Mouse (Mus musculus): Measurements from ENCODE around the gene Siah2. TPM values are rescaled to one million over a fixed set of nuclear protein-coding genes. Genes with fewer than 3 reads are reported as not detected.

Gene Siah2
- polyA plus RNA-seq, 1 experiment from 2014 or later: 3.7 TPM

DNA sequence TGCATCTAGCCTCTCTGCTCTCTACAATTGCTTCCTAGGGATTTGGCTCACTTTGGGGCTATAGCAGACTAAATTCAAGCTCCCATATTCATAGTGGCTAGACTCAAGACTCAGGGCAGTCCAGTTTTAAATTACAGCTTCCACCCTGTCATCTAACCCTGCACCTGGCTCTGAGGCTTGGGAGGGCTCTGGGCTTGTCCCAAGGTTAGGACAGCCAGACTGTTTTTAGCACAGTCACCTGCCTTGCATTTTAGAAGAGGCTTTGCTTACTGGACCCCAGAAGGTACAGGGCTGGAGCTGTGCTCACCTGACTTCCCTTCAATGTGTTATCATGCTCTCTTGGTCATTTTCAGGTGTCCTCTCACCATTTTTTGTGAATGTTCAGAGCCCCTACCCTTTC lies 32.6 kb upstream of the Siah2 start:
- peaks cover 4% of the 10 kb centered on the region; the same call in 1 of the 2 replicates for H3K4me1 ChIP-seq (replicated peaks; ENCODE audit: control insufficient read depth, insufficient read depth, low read length)
- no peak overlapping the region for H3K9ac ChIP-seq (ENCODE audit: low read length)
- no peak overlapping the region for H3K27ac ChIP-seq (ENCODE audit: low read length)
- no peaks in the 10 kb centered on the region for H3K9me3 ChIP-seq (ENCODE audit: control insufficient read depth, low read length)
- no peaks in the 10 kb centered on the region for H3K36me3 ChIP-seq (ENCODE audit: control insufficient read depth, insufficient read depth, low read length)
- no peak overlapping the region for H3K4me2 ChIP-seq (ENCODE audit: low read depth, low read length)
- H3K27me3 ChIP-seq (ENCODE audit: control insufficient read depth, insufficient read depth, low read depth, low read length): no peaks in the 10 kb centered on the region
- no peak overlapping the region for H3K4me3 ChIP-seq (ENCODE audit: low read length)
- ATAC-seq (ENCODE audit: low read depth): no peak

DNA sequence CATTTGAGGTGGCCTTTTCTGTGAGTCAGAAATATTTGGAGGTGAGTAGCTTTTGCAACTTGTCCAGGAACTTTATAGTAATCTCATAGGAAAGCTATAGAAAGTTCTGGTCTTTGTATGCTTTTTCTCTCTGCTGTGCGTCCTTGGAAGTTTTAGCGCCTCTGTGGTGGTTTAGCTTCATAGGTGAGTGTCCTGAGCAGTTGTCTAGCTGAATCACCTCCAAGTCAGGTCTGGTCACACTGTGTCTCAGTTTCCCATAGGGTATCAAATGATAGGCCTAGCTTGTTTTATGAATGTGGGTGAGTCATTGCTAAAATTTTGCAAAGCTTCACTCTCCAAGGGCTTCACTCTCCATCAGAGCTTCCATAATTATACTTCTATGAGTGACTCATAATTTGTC lies 31.5 kb upstream of the Siah2 start:
- H3K9ac ChIP-seq (ENCODE audit: low read length): no peak overlapping the region
- H3K4me1 ChIP-seq (replicated peaks; ENCODE audit: control insufficient read depth, insufficient read depth, low read length): no peaks in the 10 kb centered on the region
- no peak overlapping the region for H3K4me2 ChIP-seq (ENCODE audit: low read depth, low read length)
- ATAC-seq (ENCODE audit: low read depth): no peak
- 98% methylated on average over 2 of the region's 2 CpGs for WGBS
- H3K36me3 ChIP-seq (ENCODE audit: control insufficient read depth, insufficient read depth, low read length): no peaks in the 10 kb centered on the region
- H3K9me3 ChIP-seq (ENCODE audit: control insufficient read depth, low read length): no peaks in the 10 kb centered on the region
- H3K4me3 ChIP-seq (ENCODE audit: low read length): no peak overlapping the region
- no peaks in the 10 kb centered on the region for H3K27me3 ChIP-seq (ENCODE audit: control insufficient read depth, insufficient read depth, low read depth, low read length)
- no peak overlapping the region for H3K27ac ChIP-seq (ENCODE audit: low read length)

DNA sequence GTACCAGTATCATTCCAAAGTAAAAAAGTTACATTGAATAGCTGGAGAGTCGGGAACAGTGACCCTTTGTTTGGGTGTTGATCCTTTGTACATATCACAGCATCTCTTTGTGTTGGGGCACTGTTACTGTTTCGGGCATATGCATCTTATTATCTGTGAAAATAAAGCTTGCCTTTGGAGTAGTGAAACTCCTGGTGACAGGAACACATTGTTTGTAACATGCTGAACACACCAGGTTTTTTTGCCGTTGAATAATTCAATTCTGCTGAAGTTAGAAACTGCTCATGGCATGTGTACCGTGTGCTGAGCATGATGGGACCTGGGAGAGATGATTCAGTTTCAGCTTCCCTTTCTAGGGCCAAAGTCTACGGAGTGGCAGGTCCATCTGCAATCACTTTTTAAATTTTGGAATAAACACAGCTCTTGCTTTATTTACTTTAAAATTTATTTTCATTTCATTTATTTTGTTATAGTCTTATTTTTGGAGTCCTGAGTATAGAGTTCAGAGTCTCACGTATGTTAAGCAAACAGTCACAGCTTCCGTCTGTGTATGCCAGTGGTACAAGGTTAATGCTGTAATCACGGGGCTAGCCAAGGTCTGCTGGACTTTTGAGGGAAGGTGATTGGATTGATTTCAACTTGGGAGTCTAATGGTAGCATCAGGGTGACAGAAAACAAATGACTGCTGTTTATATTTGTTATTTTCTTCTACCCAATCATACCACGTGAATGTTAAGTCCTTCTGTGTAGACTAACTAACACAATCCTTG lies 27.4 kb upstream of the Siah2 start:
- Histone ChIP-seq H3K4me2 (ENCODE audit: low read depth, low read length) (no peak overlapping the region), H3K9ac (ENCODE audit: low read length) (no peak overlapping the region), H3K4me3 (ENCODE audit: low read length) (no peak overlapping the region), H3K36me3 (ENCODE audit: control insufficient read depth, insufficient read depth, low read length) (no peaks in the 10 kb centered on the region), H3K9me3 (ENCODE audit: control insufficient read depth, low read length) (peaks cover 5% of the 10 kb centered on the region; the same call in 1 of the 2 replicates), H3K4me1 (replicated peaks; ENCODE audit: control insufficient read depth, insufficient read depth, low read length) (no peaks in the 10 kb centered on the region), H3K27ac (ENCODE audit: low read length) (no peak overlapping the region), H3K27me3 (ENCODE audit: control insufficient read depth, insufficient read depth, low read depth, low read length) (no peaks in the 10 kb centered on the region)
- 61% methylated on average over 9 of the region's 9 CpGs for WGBS
- no peak for ATAC-seq (ENCODE audit: low read depth)

- H3K27me3 ChIP-seq (ENCODE audit: control insufficient read depth, insufficient read depth, low read depth, low read length): no peaks in the 10 kb centered on the region
- H3K9ac ChIP-seq (ENCODE audit: low read length): no peak overlapping the region
- no peak overlapping the region for H3K27ac ChIP-seq (ENCODE audit: low read length)
- 80% methylated on average over 2 of the region's 2 CpGs for WGBS
- H3K9me3 ChIP-seq (ENCODE audit: control insufficient read depth, low read length): peaks cover 5% of the 10 kb centered on the region; the same call in 1 of the 2 replicates
- H3K4me1 ChIP-seq (replicated peaks; ENCODE audit: control insufficient read depth, insufficient read depth, low read length): no peaks in the 10 kb centered on the region
- no peak overlapping the region for H3K4me3 ChIP-seq (ENCODE audit: low read length)
- no peak for ATAC-seq (ENCODE audit: low read depth)
- H3K4me2 ChIP-seq (ENCODE audit: low read depth, low read length): no peak overlapping the region
- no peaks in the 10 kb centered on the region for H3K36me3 ChIP-seq (ENCODE audit: control insufficient read depth, insufficient read depth, low read length)
Observed at GRCm38 (mm10) chr3:58716705-58717104, 24.5 kb upstream of the Siah2 start.

DNA sequence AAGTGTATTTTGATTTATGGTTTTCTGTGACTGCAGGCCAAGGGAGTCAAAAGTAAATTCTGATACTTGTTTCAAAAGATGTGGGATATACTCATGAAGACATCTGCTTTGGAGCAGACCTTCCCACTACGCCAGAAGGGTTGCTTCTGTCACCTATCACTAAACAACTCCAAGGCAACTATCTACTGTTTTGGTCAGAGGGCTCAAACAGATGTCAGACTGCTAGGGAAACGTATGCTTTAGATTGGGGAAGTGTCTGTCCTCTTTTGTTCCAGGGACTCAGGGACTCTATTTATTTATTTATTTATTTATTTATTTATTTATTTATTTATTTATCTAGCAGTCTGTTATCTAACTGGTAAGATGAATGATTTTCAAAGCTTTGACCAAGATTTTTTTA lies 22.6 kb upstream of the Siah2 start:
- no peaks in the 10 kb centered on the region for H3K36me3 ChIP-seq (ENCODE audit: control insufficient read depth, insufficient read depth, low read length)
- WGBS: 56% methylated on average over 2 of the region's 2 CpGs
- H3K4me2 ChIP-seq (ENCODE audit: low read depth, low read length): no peak overlapping the region
- H3K9me3 ChIP-seq (ENCODE audit: control insufficient read depth, low read length): peaks cover 5% of the 10 kb centered on the region; the same call in 1 of the 2 replicates
- H3K27ac ChIP-seq (ENCODE audit: low read length): no peak overlapping the region
- no peaks in the 10 kb centered on the region for H3K27me3 ChIP-seq (ENCODE audit: control insufficient read depth, insufficient read depth, low read depth, low read length)
- no peak overlapping the region for H3K4me3 ChIP-seq (ENCODE audit: low read length)
- H3K9ac ChIP-seq (ENCODE audit: low read length): no peak overlapping the region
- no peak for ATAC-seq (ENCODE audit: low read depth)
- H3K4me1 ChIP-seq (replicated peaks; ENCODE audit: control insufficient read depth, insufficient read depth, low read length): no peaks in the 10 kb centered on the region

DNA sequence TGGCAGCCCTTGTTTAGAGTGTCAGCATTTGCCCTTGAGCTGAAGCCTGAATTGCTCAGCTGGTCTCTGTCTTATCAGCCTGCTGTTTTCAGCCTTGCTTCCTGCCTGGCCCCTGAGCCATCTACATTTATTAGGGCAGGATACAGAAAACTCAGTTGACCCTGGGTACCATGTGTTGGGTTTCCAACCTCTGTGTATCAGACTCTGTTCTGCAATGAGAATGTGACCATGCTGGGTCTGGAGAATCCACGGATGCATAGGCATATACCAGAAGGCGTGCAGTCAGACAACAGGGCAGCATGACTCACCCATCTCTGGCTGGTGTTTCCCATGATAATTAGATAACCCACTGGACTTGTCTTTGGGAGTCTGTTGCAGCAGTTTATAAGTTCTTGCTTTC lies 21.8 kb upstream of the Siah2 start:
- Histone ChIP-seq H3K36me3 (ENCODE audit: control insufficient read depth, insufficient read depth, low read length) (no peaks in the 10 kb centered on the region), H3K9ac (ENCODE audit: low read length) (no peak overlapping the region), H3K4me1 (replicated peaks; ENCODE audit: control insufficient read depth, insufficient read depth, low read length) (no peaks in the 10 kb centered on the region), H3K4me2 (ENCODE audit: low read depth, low read length) (no peak overlapping the region), H3K4me3 (ENCODE audit: low read length) (no peak overlapping the region), H3K27me3 (ENCODE audit: control insufficient read depth, insufficient read depth, low read depth, low read length) (no peaks in the 10 kb centered on the region), H3K9me3 (ENCODE audit: control insufficient read depth, low read length) (peaks cover 5% of the 10 kb centered on the region; the same call in 1 of the 2 replicates), H3K27ac (ENCODE audit: low read length) (no peak overlapping the region)
- 54% methylated on average over 2 of the region's 2 CpGs for WGBS
- no peak for ATAC-seq (ENCODE audit: low read depth)

DNA sequence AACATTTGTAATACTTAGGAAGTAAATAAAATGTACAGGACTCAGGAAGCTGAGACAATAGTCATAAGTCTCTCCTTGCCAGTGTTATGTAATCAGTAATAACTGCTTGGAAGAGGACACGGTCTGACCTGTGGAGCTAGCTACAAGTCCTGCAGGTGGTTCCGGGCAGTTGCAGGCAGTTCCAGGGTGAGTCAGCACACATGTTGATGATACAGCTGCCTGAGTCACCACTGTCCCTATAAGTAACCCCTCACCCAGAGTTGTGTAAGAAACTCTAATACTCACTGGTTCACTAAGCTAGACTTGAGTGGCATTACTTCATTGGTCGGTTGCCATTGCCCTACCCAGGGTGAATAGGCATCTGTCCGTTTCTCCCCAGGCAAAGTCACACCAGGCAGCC lies 21.0 kb upstream of the Siah2 start:
- Histone ChIP-seq H3K9ac (ENCODE audit: low read length) (no peak overlapping the region), H3K4me1 (replicated peaks; ENCODE audit: control insufficient read depth, insufficient read depth, low read length) (no peaks in the 10 kb centered on the region), H3K4me2 (ENCODE audit: low read depth, low read length) (no peak overlapping the region), H3K4me3 (ENCODE audit: low read length) (no peak overlapping the region), H3K36me3 (ENCODE audit: control insufficient read depth, insufficient read depth, low read length) (no peaks in the 10 kb centered on the region), H3K27ac (ENCODE audit: low read length) (no peak overlapping the region), H3K27me3 (ENCODE audit: control insufficient read depth, insufficient read depth, low read depth, low read length) (no peaks in the 10 kb centered on the region), H3K9me3 (ENCODE audit: control insufficient read depth, low read length) (peaks cover 5% of the 10 kb centered on the region; the same call in 1 of the 2 replicates)
- 75% methylated on average over 4 of the region's 4 CpGs for WGBS
- ATAC-seq (ENCODE audit: low read depth): no peak

DNA sequence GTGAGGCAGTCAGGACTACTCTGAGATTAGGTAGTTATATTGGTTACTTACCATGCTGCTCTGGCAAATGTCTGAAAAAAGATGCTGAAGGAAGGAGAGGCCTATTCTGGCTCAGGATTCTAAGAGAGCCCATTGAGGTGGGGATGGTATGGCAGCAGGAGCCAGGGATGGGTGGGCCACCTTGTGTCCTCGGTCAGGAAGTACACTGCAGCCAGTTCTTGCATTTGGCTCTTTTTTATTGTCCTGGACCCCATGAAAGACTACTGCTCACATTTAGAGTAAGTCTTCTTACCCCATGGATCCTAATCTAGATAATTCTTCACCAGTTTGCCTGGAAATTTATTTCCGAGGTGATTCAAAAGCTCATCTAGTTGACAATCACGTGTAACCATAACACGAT lies 12.3 kb upstream of the Siah2 start:
- H3K27me3 ChIP-seq (ENCODE audit: control insufficient read depth, insufficient read depth, low read depth, low read length): no peaks in the 10 kb centered on the region
- no peaks in the 10 kb centered on the region for H3K4me1 ChIP-seq (replicated peaks; ENCODE audit: control insufficient read depth, insufficient read depth, low read length)
- 63% methylated on average over 4 of the region's 4 CpGs for WGBS
- no peaks in the 10 kb centered on the region for H3K9me3 ChIP-seq (ENCODE audit: control insufficient read depth, low read length)
- no peak overlapping the region for H3K27ac ChIP-seq (ENCODE audit: low read length)
- no peak for ATAC-seq (ENCODE audit: low read depth)
- H3K4me3 ChIP-seq (ENCODE audit: low read length): no peak overlapping the region
- no peak overlapping the region for H3K9ac ChIP-seq (ENCODE audit: low read length)
- H3K4me2 ChIP-seq (ENCODE audit: low read depth, low read length): no peak overlapping the region
- no peaks in the 10 kb centered on the region for H3K36me3 ChIP-seq (ENCODE audit: control insufficient read depth, insufficient read depth, low read length)

GRCm38 (mm10) chr3:58703748-58704147 lies 11.5 kb upstream of the Siah2 start:
- Histone ChIP-seq H3K9me3 (ENCODE audit: control insufficient read depth, low read length) (no peaks in the 10 kb centered on the region), H3K4me3 (ENCODE audit: low read length) (no peak overlapping the region), H3K27ac (ENCODE audit: low read length) (no peak overlapping the region), H3K4me2 (ENCODE audit: low read depth, low read length) (no peak overlapping the region), H3K4me1 (replicated peaks; ENCODE audit: control insufficient read depth, insufficient read depth, low read length) (no peaks in the 10 kb centered on the region), H3K9ac (ENCODE audit: low read length) (no peak overlapping the region), H3K27me3 (ENCODE audit: control insufficient read depth, insufficient read depth, low read depth, low read length) (no peaks in the 10 kb centered on the region), H3K36me3 (ENCODE audit: control insufficient read depth, insufficient read depth, low read length) (no peaks in the 10 kb centered on the region)
- no peak for ATAC-seq (ENCODE audit: low read depth)
- 70% methylated on average over 9 of the region's 9 CpGs for WGBS
